Mouse (Mus musculus) liver, adult 2 months (tissue): ENCODE data around the gene 1700019A02Rik. TPM values are rescaled to one million over a fixed set of nuclear protein-coding genes. Genes with fewer than 3 reads are reported as not detected.

Experiments
- DNase-seq: peaks from one replicate; pipeline ENCODE4 v3.0.0-alpha.2; 2011; ENCODE audit warnings: low read depth, low spot score; ENCODE audit errors: extremely low read depth
- H3K27ac ChIP-seq: fragments of 200-500 bp; replicated peaks from 2 replicates; pipeline ENCODE4 v1.5.1; 2012; ENCODE audit warnings: low read depth, mild to moderate bottlenecking, control low read depth, inconsistent platforms, low read length; ENCODE audit not compliant: insufficient read depth
- H3K27me3 ChIP-seq: fragments of 200-500 bp; 2 replicates; pipeline ENCODE4 v1.6.1; 2012; ENCODE audit warnings: mild to moderate bottlenecking, moderate library complexity, low read length, inconsistent platforms; ENCODE audit not compliant: control insufficient read depth, insufficient read depth
- H3K36me3 ChIP-seq: fragments of 200-500 bp; 2 replicates; pipeline ENCODE4 v1.6.1; 2012; ENCODE audit warnings: low read length, inconsistent platforms; ENCODE audit not compliant: control insufficient read depth, insufficient read depth
- H3K4me1 ChIP-seq: fragments of 200-500 bp; 2 replicates; pipeline ENCODE4 v1.6.1; 2011; ENCODE audit warnings: low read length; ENCODE audit not compliant: control insufficient read depth, insufficient read depth
- H3K4me3 ChIP-seq: fragments of 200-500 bp; 2 replicates; pipeline ENCODE4 v1.5.1; 2011; ENCODE audit warnings: low read depth, mild to moderate bottlenecking, control low read depth, low read length, moderate library complexity; ENCODE audit not compliant: insufficient read depth
- H3K79me2 ChIP-seq: fragments of 200-500 bp; 2 replicates; pipeline ENCODE4 v1.6.1; 2012; ENCODE audit warnings: inconsistent platforms, mild to moderate bottlenecking, low read length, moderate library complexity; ENCODE audit not compliant: control insufficient read depth, insufficient read depth
- H3K9ac ChIP-seq: fragments of 200-500 bp; 2 replicates; pipeline ENCODE4 v1.6.1; 2012; ENCODE audit warnings: low read depth, mild to moderate bottlenecking, control low read depth, inconsistent platforms, low read length
- CTCF ChIP-seq: fragments of 200-500 bp; IDR thresholded peaks from 2 replicates; pipeline ENCODE4 v1.5.1; 2011; ENCODE audit warnings: low read depth, low read length, control low read depth
- POLR2A ChIP-seq: fragments of 200-500 bp; IDR thresholded peaks from 2 replicates; pipeline ENCODE4 v1.6.1; 2011; ENCODE audit warnings: low read length, control low read depth; ENCODE audit not compliant: insufficient read depth; ENCODE audit errors: extremely low read depth
- WGBS: fragments of 180-500 bp; shearing (Covaris S2); methylation state at CpG from one replicate; pipeline ENCODE4 v1.1.7; 2018; 5-methylcytosine and 5-hydroxymethylcytosine counted together
- polyA plus RNA-seq: library from polyadenylated mRNA; depleted of rRNA; stranded (reverse); fragments of >200 nt; gene quantifications from 2 replicates; pipeline ENCODE4 v1.2.3, GENCODE M21; 2012
- total RNA-seq: library from RNA; depleted of rRNA; stranded (reverse); fragments of >200 nt; gene quantifications from 2 replicates; pipeline ENCODE4 v1.2.3, GENCODE M21; 2014

The 1700019A02Rik gene
- total and polyA plus RNA-seq, 2 experiments, result not detected

GRCm38 (mm10) chr1:53201630-53202199 lies 14.3 kb upstream of the 1700019A02Rik start:
- 88% methylated on average over 2 of the region's 2 CpGs for WGBS
- Histone ChIP-seq H3K9ac (no peak overlapping the region), H3K27ac (no peak overlapping the region)

GRCm38 (mm10) chr1:53194536-53194935 lies 7.1 kb upstream of the 1700019A02Rik start:
- TF ChIP-seq CTCF (no peak), POLR2A (no peak)
- no peak overlapping the region for H3K4me3 ChIP-seq
- no peaks in the 10 kb centered on the region for H3K27me3 ChIP-seq
- no peak overlapping the region for H3K9ac ChIP-seq
- no peak for DNase-seq
- H3K36me3 ChIP-seq, result peaks cover 15% of the 10 kb centered on the region
- no peaks in the 10 kb centered on the region for H3K4me1 ChIP-seq
- WGBS, result 90% methylated on average over 3 of the region's 3 CpGs
- H3K79me2 ChIP-seq, result no peaks in the 10 kb centered on the region
- H3K27ac ChIP-seq, result no peak overlapping the region

More at GRCm38 (mm10) chr1:53201630-53202199, 14.3 kb upstream of the 1700019A02Rik start:
- TF ChIP-seq CTCF (no peak), POLR2A (no peak)
- DNase-seq, result no peak
- Histone ChIP-seq H3K79me2 (no peaks in the 10 kb centered on the region), H3K36me3 (peaks cover 12% of the 10 kb centered on the region), H3K27me3 (no peaks in the 10 kb centered on the region), H3K4me1 (no peaks in the 10 kb centered on the region), H3K4me3 (no peak overlapping the region)

- H3K27me3 ChIP-seq, result no peaks in the 10 kb centered on the region
- H3K4me3 ChIP-seq, result no peak overlapping the region
- H3K27ac ChIP-seq, result no peak overlapping the region
- no peaks in the 10 kb centered on the region for H3K79me2 ChIP-seq
- no peak overlapping the region for H3K9ac ChIP-seq
- DNase-seq, result no peak
- TF ChIP-seq CTCF (no peak), POLR2A (no peak)
- no peaks in the 10 kb centered on the region for H3K4me1 ChIP-seq
- H3K36me3 ChIP-seq, result peaks cover 15% of the 10 kb centered on the region
- 89% methylated on average over 3 of the region's 3 CpGs for WGBS
Observed at GRCm38 (mm10) chr1:53191234-53191633, 3.8 kb upstream of the 1700019A02Rik start.

- peaks cover 15% of the 10 kb centered on the region for H3K36me3 ChIP-seq
- H3K79me2 ChIP-seq, result no peaks in the 10 kb centered on the region
- H3K27ac ChIP-seq, result no peak overlapping the region
- DNase-seq, result no peak
- H3K4me1 ChIP-seq, result no peaks in the 10 kb centered on the region
- no peak overlapping the region for H3K4me3 ChIP-seq
- WGBS, result 49% methylated on average over 3 of the region's 3 CpGs
- no peak overlapping the region for H3K9ac ChIP-seq
- H3K27me3 ChIP-seq, result no peaks in the 10 kb centered on the region
- no peak for TF ChIP-seq POLR2A
- no peak for TF ChIP-seq CTCF
Observed at GRCm38 (mm10) chr1:53189620-53190019, 2.2 kb upstream of the 1700019A02Rik start.

- H3K79me2 ChIP-seq, result no peaks in the 10 kb centered on the region
- no peaks in the 10 kb centered on the region for H3K4me1 ChIP-seq
- WGBS, result 95% methylated on average over 3 of the region's 3 CpGs
Observed at GRCm38 (mm10) chr1:53186301-53186700, 1.1 kb downstream of the 1700019A02Rik start.

GRCm38 (mm10) chr1:53157715-53158114 lies 29.7 kb downstream of the 1700019A02Rik start:
- H3K4me1 ChIP-seq, result no peaks in the 10 kb centered on the region
- no peaks in the 10 kb centered on the region for H3K36me3 ChIP-seq
- DNase-seq, result no peak
- no peaks in the 10 kb centered on the region for H3K27me3 ChIP-seq
- no peak overlapping the region for H3K9ac ChIP-seq
- no peak overlapping the region for H3K4me3 ChIP-seq
- H3K79me2 ChIP-seq, result no peaks in the 10 kb centered on the region
- no peak overlapping the region for H3K27ac ChIP-seq
- WGBS, result 87% methylated on average over 6 of the region's 6 CpGs
- no peak for TF ChIP-seq CTCF
- no peak for TF ChIP-seq POLR2A

More at GRCm38 (mm10) chr1:53186301-53186700, 1.1 kb downstream of the 1700019A02Rik start:
- no peaks in the 10 kb centered on the region for H3K27me3 ChIP-seq
- DNase-seq, result no peak
- no peak overlapping the region for H3K4me3 ChIP-seq
- H3K36me3 ChIP-seq, result peaks cover 6% of the 10 kb centered on the region; the same call in 1 of the 2 replicates
- no peak overlapping the region for H3K27ac ChIP-seq
- TF ChIP-seq POLR2A (no peak), CTCF (no peak)
- H3K9ac ChIP-seq, result no peak overlapping the region
